Mouse (Mus musculus) fibroblast of lung, adult 2 months (primary cell): ENCODE data around the gene Hspb8.
"Not testable (repeated sequence)": the region's sequence is repeated elsewhere in the genome, so short reads cannot be mapped to it uniquely, and the experiment has no call there.

ENCODE experiments used
- DNase-seq: peaks from one replicate; pipeline ENCODE4 v3.0.0-alpha.2; 2011; ENCODE audit warnings: low read depth

Gene Hspb8

DNA sequence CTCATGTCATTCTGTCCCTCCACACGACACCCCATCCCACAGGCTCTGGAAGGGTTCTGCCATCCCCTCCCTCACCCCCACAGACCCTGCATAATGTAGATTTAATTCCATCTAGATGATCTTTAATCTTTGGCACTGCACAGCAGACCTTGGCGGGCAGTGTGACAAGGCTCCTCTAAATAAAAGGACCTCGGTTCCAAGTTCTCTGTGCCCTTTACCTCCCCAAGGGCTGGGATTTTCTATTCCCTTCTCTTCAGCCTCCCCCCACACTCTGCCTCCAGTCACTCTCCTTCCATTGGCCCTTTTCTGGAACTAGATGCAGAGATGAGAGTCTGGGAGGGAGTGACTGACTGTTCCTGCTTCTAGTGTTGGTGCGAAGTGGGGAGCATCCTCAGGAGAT is 33.3 kb downstream of the Hspb8 start:
- DNase-seq, result no peak

DNA sequence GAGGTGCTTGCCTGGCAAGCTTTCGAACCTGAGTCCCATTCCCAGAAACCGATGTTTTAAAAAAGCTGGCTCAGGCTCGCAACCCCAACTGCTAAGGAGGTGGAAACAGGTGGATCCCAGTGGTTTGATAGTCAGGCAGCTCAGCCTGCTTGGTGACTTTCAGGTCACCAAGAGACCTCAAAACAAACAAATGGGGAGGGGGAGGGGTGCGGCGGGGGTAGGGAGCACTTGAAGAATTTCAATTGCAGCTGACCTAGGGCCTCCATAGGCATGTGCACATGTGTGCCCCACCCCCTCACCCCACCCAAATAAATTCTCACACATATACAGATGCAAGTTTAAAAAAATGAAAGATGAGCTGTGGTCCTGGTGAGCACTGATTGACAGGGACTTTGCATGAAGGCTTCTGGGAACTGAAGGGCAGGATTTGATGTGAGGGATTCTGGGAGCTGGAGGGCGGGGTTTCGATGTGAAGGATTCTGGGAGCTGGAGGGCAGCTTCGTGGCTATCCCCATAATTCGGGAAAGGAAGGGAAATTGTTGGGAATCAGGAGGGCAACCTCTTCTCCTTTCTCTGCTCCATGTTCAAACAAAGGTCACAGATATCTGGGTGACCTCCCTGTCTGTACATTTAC is 35.2 kb downstream of the Hspb8 start:
- no peak for DNase-seq

DNA sequence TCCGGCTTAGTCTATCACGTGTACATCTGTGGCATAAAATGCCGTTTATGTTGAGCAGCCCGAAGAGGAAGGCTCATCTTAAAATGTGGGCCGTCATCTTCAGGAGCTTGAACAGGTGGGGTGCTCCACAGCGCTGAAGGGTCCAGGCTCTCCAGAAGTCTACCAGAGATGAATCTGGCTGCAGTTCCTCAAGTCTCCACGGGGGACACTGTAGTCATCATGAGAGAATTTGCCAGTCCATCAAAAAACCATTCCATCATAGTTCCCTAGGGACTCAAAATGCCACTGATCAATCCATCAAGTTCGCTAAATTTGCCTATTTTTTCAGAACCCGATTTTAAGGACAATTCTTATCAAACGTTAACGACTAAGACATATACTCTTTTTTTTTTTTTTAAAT is 36.6 kb downstream of the Hspb8 start:
- DNase-seq, result no peak

- not testable (repeated sequence) for DNase-seq
Observed at GRCm38 (mm10) chr5:116382646-116383045, 40.0 kb downstream of the Hspb8 start.

DNA sequence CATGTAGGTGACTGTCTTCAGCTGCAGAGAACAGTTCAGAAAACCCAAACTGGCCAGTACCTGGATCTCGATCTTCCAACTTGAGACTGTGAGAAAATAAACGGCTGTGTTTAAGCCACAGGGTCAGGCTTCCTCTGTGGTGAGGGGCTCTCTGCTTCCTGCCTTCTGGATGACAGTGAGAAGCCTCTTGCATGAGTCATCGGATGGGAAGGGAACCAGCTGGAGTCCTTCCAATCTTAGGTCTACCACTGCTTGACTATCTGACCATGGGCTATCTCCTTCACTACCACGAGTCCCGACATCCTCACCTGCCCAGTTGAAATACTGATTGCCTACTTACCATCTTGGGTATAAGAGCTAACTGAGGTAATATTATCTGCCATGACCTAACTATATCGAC is 40.9 kb downstream of the Hspb8 start:
- DNase-seq, result no peak

DNA sequence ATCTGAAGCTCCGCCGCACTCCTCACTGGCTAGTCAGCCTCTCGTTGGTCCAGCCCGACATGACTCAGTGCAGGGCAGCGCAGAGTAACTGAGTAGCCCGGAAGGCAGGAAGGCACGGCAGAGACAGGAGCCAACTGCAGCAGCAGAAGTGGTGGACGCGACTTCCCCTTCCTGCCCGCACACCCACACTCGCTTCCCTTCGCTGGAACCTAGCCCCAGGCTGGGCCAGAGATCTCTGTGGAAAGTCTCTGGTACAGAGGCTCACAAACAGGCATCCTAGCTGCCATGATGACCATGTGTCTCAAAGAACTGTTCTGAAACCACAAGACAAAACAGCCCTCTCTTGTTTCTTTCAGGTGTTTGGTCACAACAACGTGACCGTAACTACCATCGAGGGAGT is 41.4 kb downstream of the Hspb8 start:
- no peak for DNase-seq

- DNase-seq, result no peak
Observed at GRCm38 (mm10) chr5:116380384-116380783, 42.3 kb downstream of the Hspb8 start.

DNA sequence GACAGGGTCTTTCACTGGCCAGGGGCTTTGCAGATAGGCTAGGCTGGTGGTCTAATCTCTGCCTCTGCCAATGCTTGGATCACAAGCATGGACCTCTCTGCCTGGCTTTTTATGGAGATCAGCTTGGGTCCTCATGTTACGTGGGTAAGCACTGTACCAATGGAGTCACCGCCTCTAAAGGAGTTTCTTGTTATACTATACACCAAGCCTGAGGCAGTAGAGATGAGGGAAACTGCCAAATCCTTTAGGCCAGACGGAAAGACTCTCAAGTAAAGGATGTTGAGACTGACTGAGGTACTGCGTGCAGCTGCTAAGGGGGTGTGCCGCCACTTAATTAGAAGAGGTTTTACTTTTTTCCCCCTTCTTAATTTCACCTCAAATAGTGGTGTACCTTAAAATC is 43.8 kb downstream of the Hspb8 start:
- DNase-seq, result no peak

DNA sequence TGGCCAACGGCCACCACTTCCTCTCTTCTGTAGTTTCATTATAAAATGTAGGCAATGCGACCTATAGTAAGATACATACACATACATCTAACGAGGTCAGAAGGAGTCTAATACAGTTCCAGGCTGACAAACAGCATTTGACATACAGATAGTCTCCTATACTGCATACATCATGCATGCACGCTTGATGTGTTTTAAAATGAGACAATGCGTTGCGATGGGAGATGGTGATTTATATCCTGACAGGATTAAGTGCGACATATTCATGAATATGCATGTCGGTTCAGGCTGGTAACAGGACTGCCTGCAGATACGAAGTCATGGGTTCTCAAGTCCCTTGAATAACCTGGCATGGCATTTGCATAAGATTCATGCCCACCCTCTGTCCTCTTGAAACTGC is 54.7 kb downstream of the Hspb8 start:
- no peak for DNase-seq

DNA sequence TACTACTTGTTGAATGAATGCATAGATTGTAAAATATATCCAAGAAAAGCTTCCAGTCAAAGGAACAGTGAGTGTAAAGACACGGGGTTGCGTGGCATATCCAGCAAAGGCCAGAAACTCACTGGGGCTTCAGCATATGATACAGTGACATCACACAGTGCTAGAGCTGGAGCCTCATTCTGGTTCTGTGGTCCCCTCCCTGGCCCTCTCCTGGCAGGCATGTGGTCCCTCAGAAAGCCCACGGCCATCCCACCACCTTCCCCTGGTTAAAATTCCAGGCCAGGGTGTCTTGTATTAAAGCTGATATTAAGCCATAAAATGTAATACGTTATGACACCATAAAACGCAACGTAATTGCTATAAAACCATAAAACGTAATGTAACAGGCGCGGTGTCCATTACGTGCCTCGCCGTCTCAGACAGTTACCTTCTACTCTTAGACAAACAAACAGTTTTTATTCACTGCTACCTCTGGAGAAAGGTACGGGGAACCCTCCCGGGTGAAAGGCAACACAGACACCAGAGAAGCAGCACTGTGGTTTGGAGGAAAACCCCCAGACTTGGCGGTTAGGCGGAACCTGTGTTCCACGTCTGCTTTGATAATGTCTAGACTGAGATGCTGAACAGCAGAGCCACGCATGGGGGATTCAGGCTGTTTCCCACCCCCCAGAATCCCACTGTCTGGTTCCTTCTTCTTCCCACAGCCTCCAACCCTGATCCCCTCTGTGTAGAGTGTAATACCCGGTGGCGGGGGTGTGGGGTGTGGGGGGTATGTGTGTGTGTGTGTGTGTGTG is 55.6 kb downstream of the Hspb8 start:
- no peak for DNase-seq

DNA sequence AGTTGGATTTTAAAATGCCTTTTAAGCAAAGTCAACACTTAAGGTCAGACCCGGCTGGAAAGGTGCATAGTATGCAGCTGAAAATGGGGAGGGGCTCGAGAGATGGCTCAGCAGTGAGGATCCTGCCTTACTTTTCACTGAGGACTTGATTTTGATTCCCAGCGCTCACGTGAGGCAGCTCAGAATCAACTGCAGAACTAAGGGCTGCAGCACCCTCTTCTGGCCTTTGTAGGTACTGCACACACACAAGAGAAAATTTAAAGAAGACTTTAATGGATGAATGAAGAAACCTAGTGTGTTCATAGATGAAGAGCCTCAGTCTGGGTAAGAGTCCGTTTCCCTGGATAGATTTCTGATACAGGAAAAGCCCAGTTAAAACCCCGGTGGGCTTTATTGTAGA is 61.3 kb downstream of the Hspb8 start:
- no peak for DNase-seq

DNA sequence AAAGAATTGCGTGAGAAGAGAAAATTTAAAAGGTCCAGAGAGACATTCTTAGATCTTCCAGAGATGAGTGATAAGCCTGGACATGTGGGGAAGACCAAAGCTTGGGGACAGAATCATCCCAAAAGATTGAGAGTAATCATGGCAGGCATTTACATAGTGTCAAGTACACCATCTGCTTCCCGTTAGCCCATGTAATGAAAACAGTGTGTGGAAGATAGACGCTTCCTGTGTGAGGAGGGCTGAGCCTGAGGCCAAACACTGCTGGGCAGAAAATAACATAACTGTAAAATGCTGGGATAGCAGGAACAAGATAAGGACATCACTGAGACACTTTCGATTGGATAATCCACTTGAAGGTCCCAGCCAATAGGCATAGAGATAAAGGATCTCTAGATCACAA is 61.9 kb downstream of the Hspb8 start:
- no peak for DNase-seq
